Mouse (Mus musculus) MEL (cell line): Measurements from ENCODE around the gene Lyg1.

Source experiments
- CTCF ChIP-seq, 3 experiments: IDR thresholded peaks in 2 of 3; conservative IDR thresholded peaks in 1 of 3; 2 replicates each; pipeline ENCODE4 v1.5.1; 2011 to 2012; ENCODE audit warnings: low read length in 3 of 3, low read depth in 2 of 3, mild to moderate bottlenecking in 2 of 3, improper control_type of control experiment in 1 of 3, inconsistent platforms in 1 of 3, mixed read lengths in 1 of 3, moderate library complexity in 1 of 3; ENCODE audit not compliant: control insufficient read depth in 1 of 3, insufficient read depth in 1 of 3, poor library complexity in 1 of 3, severe bottlenecking in 1 of 3
- E2F4 ChIP-seq: IDR thresholded peaks from 2 replicates; pipeline ENCODE4 v1.6.1; 2011; ENCODE audit warnings: low read depth, low read length, improper control_type of control experiment, borderline replicate concordance
- EP300 ChIP-seq, 2 experiments: IDR thresholded peaks; 2 replicates each; pipeline ENCODE4 v1.6.1; 2011; ENCODE audit warnings: improper control_type of control experiment in 2 of 2, low read length in 2 of 2, low read depth in 1 of 2, mild to moderate bottlenecking in 1 of 2
- KAT2A ChIP-seq: conservative IDR thresholded peaks from 2 replicates; pipeline ENCODE4 v1.6.1; 2012; ENCODE audit warnings: low read depth, low read length, improper control_type of control experiment, inconsistent platforms
- NRF1 ChIP-seq: IDR thresholded peaks from 2 replicates; pipeline ENCODE4 v1.6.1; 2014; ENCODE audit warnings: low read depth, mild to moderate bottlenecking, inconsistent platforms, low read length, improper control_type of control experiment, moderate library complexity; ENCODE audit not compliant: poor library complexity, insufficient read depth, severe bottlenecking
- POLR2A ChIP-seq, 2 experiments: IDR thresholded peaks; 2 replicates each; pipeline ENCODE4 v1.6.1; 2011 to 2012; ENCODE audit warnings: low read length in 2 of 2, mild to moderate bottlenecking in 2 of 2, control low read depth in 1 of 2, improper control_type of control experiment in 1 of 2, low read depth in 1 of 2, moderate library complexity in 1 of 2; ENCODE audit not compliant: control insufficient read depth in 1 of 2, insufficient read depth in 1 of 2, poor library complexity in 1 of 2
- RCOR1 ChIP-seq: IDR thresholded peaks from 2 replicates; pipeline ENCODE4 v1.6.1; 2012; ENCODE audit warnings: low read depth, mild to moderate bottlenecking, inconsistent platforms, low read length, improper control_type of control experiment
- TAL1 ChIP-seq: IDR thresholded peaks from 2 replicates; pipeline ENCODE4 v1.6.1; 2012; ENCODE audit warnings: mild to moderate bottlenecking, inconsistent platforms, low read length, moderate library complexity, mixed read lengths
- TCF12 ChIP-seq: IDR thresholded peaks from 2 replicates; pipeline ENCODE4 v1.6.1; 2014; ENCODE audit warnings: low read depth, mild to moderate bottlenecking, inconsistent platforms, low read length, improper control_type of control experiment, moderate library complexity
- ZNF384 ChIP-seq: IDR thresholded peaks from 2 replicates; pipeline ENCODE4 v1.6.1; 2012; ENCODE audit warnings: low read depth, mild to moderate bottlenecking, inconsistent platforms, low read length, improper control_type of control experiment

DNA sequence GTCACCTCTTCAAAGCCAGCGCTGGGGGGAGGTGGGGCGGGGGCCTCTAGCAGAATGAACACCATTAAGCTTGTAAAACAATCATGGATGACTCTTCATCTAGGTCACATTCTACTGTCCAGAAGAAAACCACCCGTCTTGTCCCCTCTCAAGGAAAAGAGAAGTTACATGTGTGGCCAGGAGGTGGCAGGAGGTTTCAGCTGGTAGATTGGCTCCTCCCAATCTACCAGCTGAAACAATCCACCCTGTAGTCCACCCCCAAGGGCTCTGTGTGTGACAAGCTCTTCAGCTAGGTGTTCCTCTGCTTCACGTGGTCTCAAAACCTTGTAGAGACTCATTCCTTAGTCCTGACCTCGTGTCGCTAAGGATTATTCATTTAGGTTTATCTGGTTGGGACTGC is 54.4 kb downstream of the Lyg1 start:
- no peak for TF ChIP-seq EP300 (IDR thresholded peaks at IDR 0.05; ENCODE audit: low read depth in 1 of 2, low read length in 2 of 2)
- TF ChIP-seq POLR2A (IDR thresholded peaks at IDR 0.05; ENCODE audit: control insufficient read depth in 1 of 2, insufficient read depth in 1 of 2, low read depth in 1 of 2, low read length in 2 of 2, poor library complexity in 1 of 2): no peak
- TF ChIP-seq E2F4: no peak
- TF ChIP-seq KAT2A: no peak
- TF ChIP-seq ZNF384: no peak
- TF ChIP-seq NRF1: no peak
- TF ChIP-seq TAL1: no peak
- TF ChIP-seq TCF12: 0 out of 2 replicates have a peak, but pooled peaks have one; percentile 8
- TF ChIP-seq CTCF (IDR thresholded peaks at IDR 0.05 in 2 of 3, conservative IDR thresholded peaks at IDR 0.05 in 1 of 3; ENCODE audit: control insufficient read depth in 1 of 3, insufficient read depth in 1 of 3, low read depth in 2 of 3, low read length in 3 of 3, poor library complexity in 1 of 3, severe bottlenecking in 1 of 3): peak; percentile 31 to 65 (median 49)
- TF ChIP-seq RCOR1: no peak
